Mouse (Mus musculus): ENCODE results near the gene Crygc.
A peak's percentile ranks its signal among the peaks of the same experiment; 100 is the strongest.
"Not testable (repeated sequence)": the region's sequence is repeated elsewhere in the genome, so short reads cannot be mapped to it uniquely, and the experiment has no call there.

The Crygc gene

GRCm38 (mm10) chr1:65063352-65063751, 10.1 kb downstream of the Crygc start, which contains the start of gene Crygd:
Crygd (minus strand) TSS chr1:65063452.
- no peak for DNase-seq (ENCODE audit: low read depth, low spot score)

GRCm38 (mm10) chr1:65052140-65052539, 21.3 kb downstream of the Crygc start:
- peak; percentile 54 for DNase-seq (ENCODE audit: low read depth, low spot score)

GRCm38 (mm10) chr1:65051696-65052095, 21.8 kb downstream of the Crygc start:
- DNase-seq (ENCODE audit: low read depth, low spot score), result peak; percentile 58

GRCm38 (mm10) chr1:65050952-65051351, 22.5 kb downstream of the Crygc start, which contains the start of gene Cryge:
Cryge (minus strand) TSS chr1:65051149.
- not testable (repeated sequence) for DNase-seq (ENCODE audit: low read depth, low spot score)

GRCm38 (mm10) chr1:65048781-65049180, 24.7 kb downstream of the Crygc start:
- peak; percentile 51 for DNase-seq (ENCODE audit: low read depth, low spot score)

- DNase-seq (ENCODE audit: low read depth, low spot score), result peak; percentile 45
Observed at GRCm38 (mm10) chr1:65046401-65047109, 26.9 kb downstream of the Crygc start.

GRCm38 (mm10) chr1:65043433-65043832, 30.1 kb downstream of the Crygc start:
- no peak for DNase-seq (ENCODE audit: low read depth, low spot score)

- no peak for DNase-seq (ENCODE audit: low read depth, low spot score)
Observed at GRCm38 (mm10) chr1:65041837-65042236, 31.7 kb downstream of the Crygc start.

GRCm38 (mm10) chr1:65040806-65041205, 32.7 kb downstream of the Crygc start:
- peak; percentile 95 for DNase-seq (ENCODE audit: low read depth, low spot score)

GRCm38 (mm10) chr1:65039679-65040078, 33.8 kb downstream of the Crygc start:
- DNase-seq (ENCODE audit: low read depth, low spot score), result no peak

- peak; percentile 98 for DNase-seq (ENCODE audit: low read depth, low spot score)
Observed at GRCm38 (mm10) chr1:65037542-65037941, 35.9 kb downstream of the Crygc start.

GRCm38 (mm10) chr1:65035513-65035912, 38.0 kb downstream of the Crygc start:
- no peak for DNase-seq (ENCODE audit: low read depth, low spot score)

GRCm38 (mm10) chr1:65032641-65033040, 40.8 kb downstream of the Crygc start, which contains the start of gene Akr1cl:
Akr1cl (minus strand) TSS chr1:65032759.
- no peak for DNase-seq (ENCODE audit: low read depth, low spot score)

DNA sequence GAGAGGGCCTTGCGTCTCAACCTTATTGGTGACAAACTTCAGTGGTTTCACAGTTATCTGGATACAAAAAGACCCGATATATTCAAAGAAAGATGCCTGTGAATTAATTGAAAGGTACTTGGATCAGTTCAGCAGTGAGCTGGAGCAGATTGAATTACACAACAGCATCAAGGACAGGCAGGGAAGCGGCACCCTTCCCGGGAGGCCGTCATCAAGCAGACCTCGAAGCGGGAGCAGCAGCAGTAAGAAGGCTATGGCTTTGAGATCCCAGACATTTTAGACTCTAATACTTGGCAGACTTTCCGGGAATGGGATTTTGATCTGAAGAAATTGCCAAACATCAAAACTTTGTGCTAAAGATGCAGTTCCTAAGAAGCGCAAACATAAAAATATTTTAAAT, 45.3 kb downstream of the Crygc start:
- peak; percentile 32 for DNase-seq (ENCODE audit: low read depth, low spot score)
